Mouse (Mus musculus): ENCODE data around the gene Edem1. TPM values are rescaled to one million over a fixed set of nuclear protein-coding genes. Genes with fewer than 3 reads are reported as not detected.

Edem1 gene
- polyA plus RNA-seq, 1 experiment from 2014 or later, result 10.2 TPM

GRCm38 (mm10) chr6:108805871-108806270, 22.6 kb upstream of the Edem1 start:
- Histone ChIP-seq H3K4me3 (no peak overlapping the region), H3K27me3 (replicated peaks) (no peaks in the 10 kb centered on the region), H3K4me1 (peaks cover 11% of the 10 kb centered on the region; the same call in 1 of the 2 replicates), H3K36me3 (no peaks in the 10 kb centered on the region), H3K4me2 (no peak overlapping the region), H3K9me3 (no peaks in the 10 kb centered on the region), H3K9ac (no peak overlapping the region), H3K27ac (replicated peaks) (no peak overlapping the region)
- WGBS, result 82% methylated on average over 7 of the region's 7 CpGs
- ATAC-seq (ENCODE audit: extremely low read depth, insufficient number of reproducible peaks, low FRiP score, low TSS enrichment), result no peak

- Histone ChIP-seq H3K27me3 (replicated peaks) (no peaks in the 10 kb centered on the region), H3K36me3 (no peaks in the 10 kb centered on the region), H3K9me3 (no peaks in the 10 kb centered on the region), H3K27ac (replicated peaks) (no peak overlapping the region), H3K4me3 (no peak overlapping the region), H3K4me1 (peaks cover 11% of the 10 kb centered on the region; the same call in 1 of the 2 replicates), H3K9ac (no peak overlapping the region), H3K4me2 (no peak overlapping the region)
- WGBS, result 69% methylated on average over 3 of the region's 3 CpGs
- no peak for ATAC-seq (ENCODE audit: extremely low read depth, insufficient number of reproducible peaks, low FRiP score, low TSS enrichment)
Observed at GRCm38 (mm10) chr6:108807446-108807845, 21.0 kb upstream of the Edem1 start.

- Histone ChIP-seq H3K9ac (no peak overlapping the region), H3K27me3 (replicated peaks) (no peaks in the 10 kb centered on the region), H3K4me2 (no peak overlapping the region), H3K36me3 (no peaks in the 10 kb centered on the region), H3K4me3 (no peak overlapping the region), H3K9me3 (no peaks in the 10 kb centered on the region), H3K27ac (replicated peaks) (no peak overlapping the region), H3K4me1 (peaks cover 11% of the 10 kb centered on the region; the same call in 1 of the 2 replicates)
- 67% methylated on average over 1 of the region's 1 CpGs for WGBS
- no peak for ATAC-seq (ENCODE audit: extremely low read depth, insufficient number of reproducible peaks, low FRiP score, low TSS enrichment)
Observed at GRCm38 (mm10) chr6:108808786-108809185, 19.7 kb upstream of the Edem1 start.

DNA sequence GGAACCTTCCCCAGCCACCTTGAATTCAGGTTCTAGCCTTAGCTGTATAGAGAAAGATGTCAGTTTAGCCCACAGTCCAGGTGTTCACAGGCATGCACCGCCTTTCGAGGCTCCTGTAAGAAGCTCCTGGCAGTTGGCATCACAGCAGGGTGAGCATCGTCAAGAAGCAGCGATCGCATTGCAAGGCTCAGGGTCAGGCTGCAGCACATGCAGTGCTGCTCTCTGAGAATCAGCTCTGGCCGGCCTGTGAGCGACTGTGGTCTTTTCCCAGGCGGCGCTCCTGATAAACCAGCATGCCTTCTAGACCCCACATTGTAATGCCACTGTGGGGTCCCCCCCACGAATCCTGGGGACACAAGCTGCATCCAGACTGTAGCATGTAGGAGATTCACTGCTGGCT, 18.2 kb upstream of the Edem1 start:
- H3K9ac ChIP-seq, result no peak overlapping the region
- H3K27me3 ChIP-seq (replicated peaks), result no peaks in the 10 kb centered on the region
- peaks cover 2% of the 10 kb centered on the region; the same call in 1 of the 2 replicates for H3K4me1 ChIP-seq
- ATAC-seq (ENCODE audit: extremely low read depth, insufficient number of reproducible peaks, low FRiP score, low TSS enrichment), result no peak
- WGBS, result 56% methylated on average over 10 of the region's 10 CpGs
- H3K36me3 ChIP-seq, result peaks cover 6% of the 10 kb centered on the region
- no peak overlapping the region for H3K4me3 ChIP-seq
- no peak overlapping the region for H3K27ac ChIP-seq (replicated peaks)
- no peak overlapping the region for H3K4me2 ChIP-seq
- H3K9me3 ChIP-seq, result no peaks in the 10 kb centered on the region

DNA sequence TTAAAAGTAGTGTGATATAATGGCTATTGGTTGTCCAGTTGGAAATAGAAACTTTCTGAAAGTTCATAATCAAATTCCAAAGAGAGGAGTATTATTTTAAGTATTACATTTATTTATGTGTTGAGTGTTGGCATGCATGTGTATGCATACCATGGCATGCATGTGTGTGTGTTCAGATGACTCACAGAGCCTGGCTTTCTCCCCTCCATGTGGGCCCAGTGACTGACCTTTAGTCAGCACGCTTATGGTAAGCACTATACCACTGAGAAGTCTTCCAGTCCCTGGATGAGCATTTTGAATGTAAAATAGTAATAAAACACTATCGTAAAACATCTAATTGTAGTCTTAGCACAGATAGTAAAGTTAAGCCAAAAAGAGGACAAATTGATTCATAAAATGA, 16.3 kb upstream of the Edem1 start:
- Histone ChIP-seq H3K4me1 (peaks cover 10% of the 10 kb centered on the region), H3K9me3 (no peaks in the 10 kb centered on the region), H3K27me3 (replicated peaks) (no peaks in the 10 kb centered on the region), H3K4me3 (no peak overlapping the region), H3K36me3 (peaks cover 15% of the 10 kb centered on the region), H3K27ac (replicated peaks) (no peak overlapping the region), H3K4me2 (no peak overlapping the region), H3K9ac (no peak overlapping the region)
- ATAC-seq (ENCODE audit: extremely low read depth, insufficient number of reproducible peaks, low FRiP score, low TSS enrichment), result no peak
- 89% methylated on average over 2 of the region's 2 CpGs for WGBS

- Histone ChIP-seq H3K4me2 (no peak overlapping the region), H3K4me1 (peaks cover 10% of the 10 kb centered on the region), H3K27me3 (replicated peaks) (no peaks in the 10 kb centered on the region), H3K4me3 (no peak overlapping the region), H3K27ac (replicated peaks) (no peak overlapping the region), H3K36me3 (peaks cover 64% of the 10 kb centered on the region), H3K9me3 (no peaks in the 10 kb centered on the region), H3K9ac (no peak overlapping the region)
- 72% methylated on average over 4 of the region's 4 CpGs for WGBS
- no peak for ATAC-seq (ENCODE audit: extremely low read depth, insufficient number of reproducible peaks, low FRiP score, low TSS enrichment)
Observed at GRCm38 (mm10) chr6:108817510-108817909, 10.9 kb upstream of the Edem1 start.

- Histone ChIP-seq H3K4me2 (no peak overlapping the region), H3K4me3 (no peak overlapping the region), H3K27ac (replicated peaks) (no peak overlapping the region), H3K9me3 (no peaks in the 10 kb centered on the region), H3K27me3 (replicated peaks) (no peaks in the 10 kb centered on the region), H3K36me3 (peaks cover 41% of the 10 kb centered on the region), H3K4me1 (peaks cover 14% of the 10 kb centered on the region), H3K9ac (no peak overlapping the region)
- no peak for ATAC-seq (ENCODE audit: extremely low read depth, insufficient number of reproducible peaks, low FRiP score, low TSS enrichment)
- WGBS, result 62% methylated on average over 7 of the region's 7 CpGs
Observed at GRCm38 (mm10) chr6:108824816-108825545, 3.5 kb upstream of the Edem1 start.

- Histone ChIP-seq H3K4me3 (no peak overlapping the region), H3K4me2 (no peak overlapping the region), H3K9ac (no peak overlapping the region), H3K27ac (replicated peaks) (no peak overlapping the region), H3K9me3 (no peaks in the 10 kb centered on the region), H3K36me3 (peaks cover 31% of the 10 kb centered on the region), H3K4me1 (peaks cover 18% of the 10 kb centered on the region), H3K27me3 (replicated peaks) (no peaks in the 10 kb centered on the region)
- WGBS, result 69% methylated on average over 3 of the region's 3 CpGs
- ATAC-seq (ENCODE audit: extremely low read depth, insufficient number of reproducible peaks, low FRiP score, low TSS enrichment), result no peak
Observed at GRCm38 (mm10) chr6:108826070-108826469, 2.4 kb upstream of the Edem1 start.

GRCm38 (mm10) chr6:108827336-108827920, 1.0 kb upstream of the Edem1 start:
- peak overlapping the region; percentile 94 for H3K9ac ChIP-seq
- H3K36me3 ChIP-seq, result peaks cover 21% of the 10 kb centered on the region
- H3K27me3 ChIP-seq (replicated peaks), result no peaks in the 10 kb centered on the region
- H3K4me1 ChIP-seq, result peaks cover 18% of the 10 kb centered on the region
- peak overlapping the region; percentile 96 for H3K4me3 ChIP-seq
- H3K4me2 ChIP-seq, result peak overlapping the region; percentile 89
- ATAC-seq (ENCODE audit: extremely low read depth, insufficient number of reproducible peaks, low FRiP score, low TSS enrichment), result no peak
- 23% methylated on average over 5 of the region's 5 CpGs for WGBS
- no peaks in the 10 kb centered on the region for H3K9me3 ChIP-seq
- no peak overlapping the region for H3K27ac ChIP-seq (replicated peaks)

DNA sequence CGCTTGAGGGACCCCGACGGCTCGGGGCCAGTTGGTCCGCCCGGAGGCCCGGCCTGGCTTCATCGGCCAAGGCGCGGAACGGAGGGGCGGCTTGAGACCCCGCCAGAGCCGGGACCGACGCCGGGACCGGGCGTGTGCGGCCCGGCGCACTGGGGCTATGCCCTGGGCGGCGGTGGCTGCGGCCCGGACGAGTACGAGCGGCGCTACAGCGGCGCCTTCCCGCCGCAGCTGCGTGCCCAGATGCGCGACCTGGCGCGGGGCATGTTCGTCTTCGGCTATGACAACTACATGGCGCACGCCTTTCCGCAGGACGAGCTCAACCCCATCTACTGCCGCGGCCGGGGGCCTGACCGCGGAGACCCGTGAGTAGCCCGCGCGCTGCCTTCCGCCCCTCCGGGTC, 431 bp downstream of the Edem1 start:
- H3K36me3 ChIP-seq, result peaks cover 7% of the 10 kb centered on the region
- peak; percentile 26 for ATAC-seq (ENCODE audit: extremely low read depth, insufficient number of reproducible peaks, low FRiP score, low TSS enrichment)
- H3K9ac ChIP-seq, result peak overlapping the region; percentile 94
- peak overlapping the region; percentile 64 for H3K27ac ChIP-seq (replicated peaks)
- H3K4me1 ChIP-seq, result peaks cover 23% of the 10 kb centered on the region
- peak overlapping the region; percentile 89 for H3K4me2 ChIP-seq
- 0% methylated on average over 52 of the region's 56 CpGs for WGBS
- H3K9me3 ChIP-seq, result no peaks in the 10 kb centered on the region
- H3K27me3 ChIP-seq (replicated peaks), result no peaks in the 10 kb centered on the region
- H3K4me3 ChIP-seq, result peak overlapping the region; percentile 96

DNA sequence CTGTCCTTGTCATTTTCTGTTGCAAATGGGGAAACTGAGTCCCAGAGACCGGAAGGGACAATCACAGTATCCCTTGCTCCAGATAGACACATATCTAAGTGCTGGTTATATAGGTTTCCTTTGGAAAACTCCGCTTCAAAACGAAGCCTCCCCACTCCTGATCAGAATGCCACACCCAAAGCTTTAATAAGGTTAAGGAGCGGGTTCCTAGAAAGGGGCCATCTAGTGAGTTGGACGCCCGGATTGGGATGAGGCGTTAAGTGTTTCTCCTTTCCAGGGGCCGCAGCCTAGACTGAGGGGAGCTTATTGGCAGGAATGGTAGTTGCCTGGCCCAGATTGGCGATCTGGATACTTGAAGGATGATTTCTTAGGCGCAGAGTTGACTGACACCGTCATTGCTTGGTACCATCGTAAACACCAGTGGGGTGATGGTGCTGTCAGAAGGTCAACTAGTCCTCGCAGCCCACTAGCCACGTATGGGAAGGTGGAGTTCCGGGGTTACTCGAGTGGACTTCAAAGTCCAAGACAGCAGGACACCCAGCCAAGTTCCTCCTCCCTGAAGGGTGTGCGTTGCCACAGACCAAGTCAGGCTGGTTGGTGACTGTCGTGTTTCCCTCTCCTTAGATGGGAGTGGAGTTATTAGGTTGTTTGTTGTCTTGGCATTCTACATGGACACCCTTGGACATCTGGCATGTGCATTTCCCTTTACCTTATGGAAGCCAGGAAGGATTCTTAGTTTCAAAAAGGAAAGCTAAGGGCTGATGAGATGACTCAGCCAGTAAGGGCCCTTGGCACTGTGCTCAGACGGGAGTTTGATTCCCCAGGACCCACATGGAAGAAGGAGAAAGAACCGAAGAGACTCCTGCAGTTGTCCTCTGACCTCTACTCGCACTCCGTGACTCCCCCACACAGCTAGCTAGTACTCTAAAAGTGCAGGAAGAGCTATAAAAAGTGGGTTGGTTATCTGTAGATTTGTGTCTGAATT, 1.2 kb downstream of the Edem1 start:
- peak overlapping the region; percentile 64; the same call in 1 of the 2 replicates for H3K27ac ChIP-seq (replicated peaks)
- WGBS, result 17% methylated on average over 22 of the region's 22 CpGs

More for the DNA sequence above, 1.2 kb downstream of the Edem1 start:
- Histone ChIP-seq H3K4me1 (peaks cover 25% of the 10 kb centered on the region), H3K36me3 (peaks cover 3% of the 10 kb centered on the region; the same call in 1 of the 2 replicates), H3K27me3 (replicated peaks) (no peaks in the 10 kb centered on the region), H3K4me2 (peak overlapping the region; percentile 89), H3K4me3 (peak overlapping the region; percentile 96), H3K9me3 (no peaks in the 10 kb centered on the region), H3K9ac (peak overlapping the region; percentile 94)
- ATAC-seq (ENCODE audit: extremely low read depth, insufficient number of reproducible peaks, low FRiP score, low TSS enrichment), result no peak

All from heart, embryonic 13.5 days (tissue).